Mouse (Mus musculus): ENCODE data around the gene 0610040J01Rik.

0610040J01Rik gene

DNA sequence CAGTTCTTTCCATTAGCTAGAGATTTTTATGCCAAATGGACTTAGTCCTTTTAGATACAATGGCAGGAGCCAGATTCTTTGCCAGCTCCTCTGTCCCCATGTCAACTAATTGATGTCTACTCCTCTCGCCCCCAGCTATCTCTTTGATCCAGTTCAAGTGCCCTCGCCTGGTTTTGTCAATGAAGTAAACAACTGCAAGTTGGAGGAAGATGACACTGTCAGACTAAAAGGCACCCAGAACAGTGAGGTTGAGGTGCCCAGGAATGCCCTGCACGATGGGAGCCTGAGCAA is 85.6 kb downstream of the 0610040J01Rik start:
- DNase-seq (ENCODE audit: low read depth, low spot score), result no peak

DNA sequence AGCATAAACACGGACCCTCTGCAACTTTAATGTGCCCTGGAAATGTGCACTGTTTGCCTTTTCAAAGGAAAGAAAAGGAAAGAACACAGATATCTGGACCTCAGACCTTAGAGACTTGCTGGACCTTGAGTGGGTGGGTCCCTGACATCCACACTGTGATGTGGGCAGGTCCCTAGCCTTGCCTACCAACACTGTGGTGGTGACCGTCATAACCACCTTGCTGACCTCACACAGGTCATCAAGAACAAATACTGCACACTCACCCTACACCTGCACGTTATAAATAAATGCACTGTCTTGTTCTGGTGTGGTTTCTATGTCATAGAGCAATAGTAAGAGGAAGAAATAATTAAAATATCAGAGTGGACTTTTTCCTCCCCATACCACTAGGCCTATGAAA is 91.2 kb downstream of the 0610040J01Rik start:
- DNase-seq (ENCODE audit: low read depth, low spot score), result no peak

DNA sequence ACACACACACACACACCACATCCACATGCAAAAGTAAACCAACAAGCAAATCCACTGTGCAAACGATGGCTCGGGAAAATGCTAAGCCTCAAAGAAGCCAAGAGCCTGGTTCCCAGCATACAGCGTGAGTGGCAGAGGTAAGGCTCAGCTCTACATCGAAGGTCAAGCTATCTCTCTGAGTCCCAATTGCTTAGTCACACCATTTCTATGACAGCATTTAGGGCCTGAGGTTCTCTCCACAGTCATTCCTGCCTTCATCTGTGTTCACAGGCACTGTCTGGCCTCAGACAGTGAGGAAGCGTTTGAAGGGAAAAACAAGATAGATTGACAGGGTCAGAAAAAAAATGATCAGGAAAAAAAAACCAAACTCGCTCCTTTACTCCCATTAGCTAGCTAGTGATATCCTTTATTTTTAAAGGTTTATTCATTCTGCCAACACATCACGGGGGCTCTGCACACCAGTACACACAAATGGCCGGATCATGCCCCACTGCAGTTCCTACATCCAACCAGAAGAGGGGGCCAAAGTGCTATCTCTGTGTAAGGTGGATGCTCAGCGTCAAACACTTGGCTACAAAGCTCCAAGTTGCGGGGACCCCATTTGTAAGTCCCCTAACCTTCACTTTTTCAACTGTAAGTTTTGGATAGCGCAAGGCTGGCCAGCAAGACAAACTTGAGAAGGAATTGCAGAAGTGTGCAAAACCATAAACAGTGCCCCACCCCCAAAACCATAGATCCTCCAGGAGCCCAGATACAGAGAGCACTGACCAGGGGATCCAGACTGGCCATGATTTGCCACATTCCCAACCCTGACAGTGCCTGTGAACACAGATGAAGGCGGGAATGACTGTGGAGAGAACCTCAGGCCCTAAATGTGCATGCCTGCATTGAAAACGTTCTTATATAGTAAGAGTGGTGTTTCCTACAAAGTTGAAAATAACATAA is 94.3 kb downstream of the 0610040J01Rik start:
- peak; percentile 71 for DNase-seq (ENCODE audit: low read depth, low spot score)

DNA sequence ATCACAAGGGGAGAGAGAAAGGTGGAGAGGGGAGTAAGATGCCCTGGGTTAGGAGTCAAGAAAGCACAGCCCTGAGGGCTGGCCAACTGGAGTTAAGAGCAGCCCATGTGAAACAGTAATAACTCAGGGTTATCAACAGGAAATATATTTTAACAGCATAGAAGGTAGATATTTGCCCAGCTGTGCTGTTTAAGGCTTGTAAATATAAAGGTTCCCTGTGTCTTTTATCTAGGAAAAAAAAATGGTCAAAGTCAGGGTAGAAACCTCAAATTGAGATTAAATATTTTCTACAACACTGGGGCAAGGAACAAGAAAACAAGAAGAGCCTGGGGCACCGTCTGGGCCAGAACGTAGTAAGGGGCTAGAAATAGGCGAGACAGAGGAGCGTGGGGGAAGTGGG is 95.3 kb downstream of the 0610040J01Rik start:
- DNase-seq (ENCODE audit: low read depth, low spot score), result no peak

DNA sequence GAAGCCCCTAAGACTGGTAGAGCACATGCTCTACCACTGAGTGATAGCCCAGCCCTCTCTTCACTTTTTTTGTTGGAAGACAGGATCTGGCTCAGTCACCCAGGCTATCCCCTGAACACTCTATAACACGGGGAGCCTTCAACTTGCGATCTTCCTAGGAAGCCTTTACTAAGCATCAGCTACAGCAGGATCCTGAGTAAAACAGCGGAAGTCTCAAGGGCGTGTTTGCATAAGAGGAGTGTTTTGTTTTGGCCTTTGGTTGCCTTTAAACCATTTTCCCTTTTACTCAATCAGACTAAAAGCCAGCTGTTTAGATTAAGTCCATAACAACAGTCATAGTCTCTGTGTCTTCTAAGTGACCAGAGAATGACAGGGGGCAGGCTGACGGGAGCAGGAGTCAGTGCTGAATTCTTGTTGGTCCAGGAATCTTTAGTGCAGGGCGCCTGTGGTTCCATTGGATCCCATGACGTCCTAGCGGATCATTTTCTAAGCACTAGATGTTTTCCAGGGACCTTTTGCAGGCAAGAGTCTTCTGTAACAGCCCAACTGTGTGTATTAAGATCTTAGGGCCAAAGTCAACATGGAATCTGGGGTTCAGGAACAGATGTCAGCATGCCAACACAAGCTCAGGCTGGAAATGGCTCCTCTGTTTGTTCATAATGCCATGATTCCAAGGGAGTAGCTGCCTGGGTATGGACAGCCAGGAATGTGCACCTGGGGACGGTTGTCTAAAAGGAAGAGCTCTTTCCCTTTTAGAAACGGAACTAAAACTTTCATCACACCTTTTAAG is 98.2 kb downstream of the 0610040J01Rik start:
- DNase-seq (ENCODE audit: low read depth, low spot score), result no peak

DNA sequence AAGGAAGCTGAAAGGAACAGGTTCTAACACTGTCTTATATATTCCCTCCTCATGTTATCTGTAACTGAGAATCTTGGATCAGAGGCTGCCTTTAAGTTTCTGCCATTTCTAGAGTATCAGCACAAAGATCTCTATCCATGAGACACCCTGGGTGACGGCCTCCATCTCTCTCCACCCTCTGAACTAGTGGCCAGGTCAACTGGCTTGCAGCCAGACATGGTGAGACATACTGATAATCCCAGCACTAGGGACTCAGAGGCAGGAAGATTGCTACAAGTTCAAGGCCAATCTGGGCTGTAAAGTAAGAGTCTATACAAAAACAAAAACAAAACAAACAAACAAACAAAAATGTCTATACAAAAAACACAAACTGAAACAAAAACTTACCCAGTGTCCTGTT is 102.7 kb downstream of the 0610040J01Rik start:
- no peak for DNase-seq (ENCODE audit: low read depth, low spot score)

DNA sequence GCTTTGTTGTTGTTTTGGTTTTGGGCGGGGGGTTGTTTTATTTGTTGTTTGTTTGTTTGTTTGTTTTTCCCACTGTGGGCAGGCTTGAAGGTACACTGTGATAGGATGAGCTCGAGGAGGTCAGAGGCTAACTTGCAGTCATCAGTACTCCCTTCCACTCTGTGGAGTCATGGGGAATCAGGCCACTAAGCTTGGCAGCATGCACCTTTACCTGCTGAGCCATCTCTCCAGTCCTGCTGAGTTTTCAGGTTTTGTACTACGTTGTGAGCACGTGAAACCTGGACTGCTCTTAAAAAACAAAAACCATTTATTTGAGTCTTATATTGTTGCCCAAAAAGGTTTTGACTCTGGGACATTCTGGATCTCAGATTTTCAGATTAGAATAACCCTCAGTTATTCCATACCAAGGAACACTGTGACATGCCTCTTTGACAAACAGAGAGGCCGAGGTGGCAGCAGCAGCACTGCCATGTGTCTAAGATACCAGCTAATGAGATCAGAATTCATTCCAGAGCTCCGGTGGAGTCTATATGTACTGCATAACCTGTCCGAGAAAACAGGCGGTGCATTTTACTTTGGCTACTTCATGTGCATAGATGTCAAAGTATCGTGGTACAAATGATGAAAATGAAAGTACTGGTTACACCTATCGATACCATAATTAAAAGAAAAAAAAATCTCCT is 104.4 kb downstream of the 0610040J01Rik start:
- no peak for DNase-seq (ENCODE audit: low read depth, low spot score)

DNA sequence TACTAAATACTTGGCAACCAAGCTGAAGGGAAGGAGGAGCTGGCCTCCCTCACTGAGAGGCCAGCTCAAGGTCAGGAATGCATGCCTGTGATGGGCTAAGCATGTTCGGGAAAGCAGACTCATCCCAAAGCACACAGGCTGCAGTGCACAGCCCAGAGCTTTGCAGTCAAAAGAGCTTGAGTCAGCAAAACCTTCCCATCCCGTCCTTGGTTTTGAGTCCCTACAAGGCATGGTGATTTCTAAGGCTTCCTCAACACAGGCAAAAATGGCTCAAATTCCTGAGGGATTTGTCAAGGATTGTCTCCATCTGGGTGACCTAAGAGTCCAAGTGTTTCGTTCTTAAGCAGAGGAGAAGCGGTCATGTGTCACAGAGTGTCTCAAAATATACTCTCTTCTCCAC is 106.0 kb downstream of the 0610040J01Rik start:
- DNase-seq (ENCODE audit: low read depth, low spot score), result no peak

DNA sequence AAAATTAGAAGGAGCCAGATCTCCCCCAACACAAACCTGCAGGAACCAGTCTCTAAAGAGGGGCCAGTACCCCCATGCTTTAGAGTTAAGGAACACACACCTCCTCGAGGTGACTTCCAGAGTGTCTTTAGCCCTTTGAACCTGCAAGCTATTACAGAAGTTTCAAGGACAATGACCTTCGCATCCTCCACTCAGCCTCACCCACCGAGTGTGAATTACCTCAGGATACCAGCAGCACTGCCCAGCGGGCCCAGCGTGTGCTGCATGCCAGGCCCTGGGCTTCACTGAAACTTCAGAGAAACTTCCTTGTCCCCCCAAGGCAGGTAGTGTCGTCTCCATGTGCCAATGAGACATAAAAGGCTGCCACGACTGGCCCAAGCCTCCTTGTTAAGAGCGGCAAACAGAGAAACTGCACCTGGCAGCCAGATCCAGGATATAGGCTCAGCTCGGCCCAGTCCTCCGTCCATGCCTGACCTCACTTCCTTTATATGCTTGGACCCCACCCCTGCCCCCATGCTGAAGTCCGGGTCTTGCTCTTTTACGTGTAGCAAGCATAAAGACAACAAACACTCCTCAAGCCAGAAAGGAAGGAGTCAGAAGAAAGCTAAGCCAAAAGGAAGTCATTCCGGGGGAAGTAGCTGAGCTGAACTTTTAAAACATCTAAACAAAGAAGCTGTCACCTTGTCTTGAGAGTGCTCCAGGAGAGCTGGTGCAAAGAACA is 111.3 kb downstream of the 0610040J01Rik start:
- no peak for DNase-seq (ENCODE audit: low read depth, low spot score)

DNA sequence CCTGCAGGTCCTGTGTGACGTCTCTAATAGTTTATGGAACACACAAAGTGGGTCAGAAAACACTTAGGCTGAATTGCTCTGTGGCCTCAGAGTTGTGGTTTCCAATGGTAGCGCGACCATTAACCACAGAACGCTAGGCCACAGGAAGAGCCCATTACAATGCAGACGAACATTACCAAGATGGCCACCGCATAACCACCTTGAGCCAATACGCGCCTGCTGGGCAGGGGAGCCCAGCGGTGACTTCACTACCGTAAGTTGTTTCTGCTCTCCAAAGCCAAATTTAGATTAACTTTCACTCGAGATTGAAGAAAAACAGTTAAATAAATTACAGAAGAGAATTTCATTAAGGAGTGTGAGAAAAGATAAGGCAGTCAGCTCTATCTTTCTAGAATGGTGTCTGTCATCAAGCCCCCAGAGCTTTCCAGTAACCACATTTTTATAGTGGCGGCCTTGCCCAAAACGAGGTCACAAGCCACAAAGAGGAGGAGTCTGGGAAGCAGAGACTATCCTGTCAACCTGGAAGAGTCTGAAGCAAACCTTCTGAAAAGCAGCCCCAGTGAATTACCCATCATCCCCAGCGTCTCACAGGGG is 113.0 kb downstream of the 0610040J01Rik start:
- DNase-seq (ENCODE audit: low read depth, low spot score), result no peak

DNA sequence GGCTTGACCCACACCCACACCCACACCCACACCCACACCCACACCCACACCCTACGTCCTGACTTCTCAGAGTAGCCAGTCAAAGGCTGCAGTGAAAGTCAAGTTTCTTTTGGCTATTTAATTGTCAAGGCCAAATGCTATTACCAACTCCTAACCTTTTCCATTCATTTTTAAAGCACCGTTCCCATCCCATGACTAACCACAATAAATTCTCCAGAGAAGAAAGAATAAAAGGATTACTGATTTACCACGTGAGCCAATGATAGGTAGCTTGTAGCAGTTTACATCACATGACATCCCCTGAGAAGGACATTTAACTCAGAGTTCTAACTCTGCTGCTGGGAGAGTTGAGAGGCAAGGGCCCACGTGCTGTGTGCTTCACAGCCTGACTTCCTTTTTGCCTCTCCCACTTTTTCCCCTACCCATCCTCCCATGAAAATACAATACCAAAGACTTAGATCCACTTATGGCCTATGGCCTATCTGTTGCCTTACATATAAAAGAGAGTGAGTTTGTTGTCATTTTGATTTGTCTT is 118.7 kb downstream of the 0610040J01Rik start:
- no peak for DNase-seq (ENCODE audit: low read depth, low spot score)

DNA sequence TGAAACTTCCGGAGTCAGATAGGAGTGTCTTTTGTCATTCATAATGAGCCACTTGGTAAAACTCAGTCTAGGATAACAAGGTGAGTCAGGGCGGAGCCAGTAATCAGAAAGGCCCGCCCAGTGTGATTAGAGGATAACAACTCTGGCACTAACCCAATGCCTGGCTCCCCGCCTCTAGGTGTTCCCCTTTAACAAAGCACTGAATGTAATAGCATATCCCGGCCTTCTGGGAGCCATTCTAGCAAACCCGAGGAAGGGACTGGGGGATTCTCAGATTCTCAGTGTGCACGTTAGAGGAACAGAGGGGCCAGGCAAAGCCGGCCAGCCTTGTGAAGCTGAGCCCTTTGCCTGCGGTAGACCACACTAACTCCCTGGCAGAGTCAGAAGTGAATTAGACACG is 120.7 kb downstream of the 0610040J01Rik start:
- no peak for DNase-seq (ENCODE audit: low read depth, low spot score)

DNA sequence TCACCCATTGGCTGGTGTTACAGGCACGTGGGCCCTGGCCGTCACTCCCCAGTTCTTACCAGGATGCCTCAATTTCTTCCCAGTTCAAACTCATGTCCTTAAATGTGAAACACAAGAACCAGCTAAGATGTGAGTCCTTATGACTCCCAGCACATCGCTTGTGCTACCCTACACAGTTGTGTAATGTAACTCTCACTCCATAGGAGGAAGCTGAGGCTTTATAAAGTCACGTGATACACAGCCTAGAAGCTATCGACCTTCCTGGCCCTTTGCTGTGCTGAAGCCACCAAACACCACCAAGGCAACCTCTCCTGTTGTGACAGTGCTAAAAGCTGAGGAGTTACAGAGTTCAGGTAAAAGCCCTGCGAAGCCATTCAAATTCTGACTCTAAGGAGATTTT is 123.4 kb downstream of the 0610040J01Rik start:
- DNase-seq (ENCODE audit: low read depth, low spot score), result no peak

DNA sequence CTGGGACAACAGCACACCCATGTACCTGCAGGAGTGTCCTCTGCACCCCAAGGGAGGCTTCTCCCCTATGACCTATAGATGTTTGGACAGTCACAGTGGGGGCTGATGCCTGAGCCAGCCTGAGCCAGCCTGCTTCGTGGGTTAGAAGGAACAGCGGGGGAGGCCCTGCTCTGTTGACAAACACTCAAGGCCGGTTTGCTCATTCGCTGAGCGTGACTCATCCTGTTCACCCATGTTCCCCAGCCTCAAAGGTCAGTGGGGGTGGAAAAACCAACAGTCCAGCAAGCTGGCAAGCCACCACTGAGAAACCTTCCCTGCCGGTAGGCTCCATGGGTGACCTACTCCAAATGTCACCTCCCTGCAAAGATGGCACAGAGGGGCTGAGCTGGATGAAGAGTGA is 124.6 kb downstream of the 0610040J01Rik start:
- DNase-seq (ENCODE audit: low read depth, low spot score), result no peak

DNA sequence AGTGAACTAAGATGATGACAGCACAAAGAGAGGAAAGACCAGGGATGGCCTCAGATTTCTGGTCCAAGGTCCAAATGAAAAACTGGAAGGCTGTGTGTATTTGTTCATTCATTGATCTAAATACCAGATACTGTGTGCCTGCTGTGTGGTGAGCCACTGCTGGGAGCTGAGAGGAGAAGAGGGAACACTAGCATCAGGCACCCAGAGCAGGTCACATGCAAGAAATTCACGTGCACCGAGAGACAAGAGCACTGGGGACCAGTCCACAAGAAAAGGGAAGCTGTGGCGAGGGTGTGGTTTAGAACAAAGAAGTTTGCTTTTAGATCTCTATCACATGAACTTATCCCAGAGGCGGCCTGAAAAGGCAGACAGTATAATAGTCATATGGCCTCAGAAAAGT is 126.4 kb downstream of the 0610040J01Rik start:
- DNase-seq (ENCODE audit: low read depth, low spot score), result peak; percentile 57

DNA sequence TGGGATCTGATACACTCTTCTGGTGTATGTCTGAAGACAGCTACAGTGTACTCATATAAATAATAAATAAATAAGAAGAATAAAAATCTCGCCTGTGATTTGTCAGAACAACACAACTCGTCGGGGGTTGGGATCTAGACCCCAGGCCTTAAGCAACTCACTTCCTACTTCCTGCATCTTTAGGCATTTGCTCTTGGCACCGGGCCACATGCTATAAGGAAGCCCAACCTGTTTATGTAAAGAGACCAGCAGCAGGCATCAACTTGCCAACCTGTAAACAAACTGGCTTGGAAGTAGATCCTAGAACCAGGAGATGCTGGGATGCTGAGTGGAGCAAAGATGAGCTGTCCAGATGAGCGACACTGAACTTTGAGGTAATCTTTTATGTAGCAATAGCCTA is 129.7 kb downstream of the 0610040J01Rik start:
- DNase-seq (ENCODE audit: low read depth, low spot score), result no peak

DNA sequence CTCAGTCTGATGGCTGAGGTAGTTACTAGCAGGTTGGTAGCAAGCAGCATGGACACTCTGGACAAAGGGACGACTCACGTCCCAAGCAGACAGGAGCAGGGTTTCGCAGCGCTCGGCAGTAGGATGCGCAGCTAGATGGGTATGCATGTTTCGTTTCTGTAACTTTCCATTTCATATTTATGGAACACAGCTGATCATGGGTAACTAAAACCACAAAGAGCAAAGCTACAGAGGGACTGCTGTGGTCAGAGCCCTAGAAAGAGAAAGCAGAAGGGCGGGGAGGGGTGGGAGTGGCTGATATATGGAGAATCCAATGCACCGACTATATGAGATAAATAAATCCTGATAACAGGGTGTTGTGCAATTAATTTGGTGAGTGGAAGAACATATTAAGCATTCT is 131.1 kb downstream of the 0610040J01Rik start:
- DNase-seq (ENCODE audit: low read depth, low spot score), result no peak

DNA sequence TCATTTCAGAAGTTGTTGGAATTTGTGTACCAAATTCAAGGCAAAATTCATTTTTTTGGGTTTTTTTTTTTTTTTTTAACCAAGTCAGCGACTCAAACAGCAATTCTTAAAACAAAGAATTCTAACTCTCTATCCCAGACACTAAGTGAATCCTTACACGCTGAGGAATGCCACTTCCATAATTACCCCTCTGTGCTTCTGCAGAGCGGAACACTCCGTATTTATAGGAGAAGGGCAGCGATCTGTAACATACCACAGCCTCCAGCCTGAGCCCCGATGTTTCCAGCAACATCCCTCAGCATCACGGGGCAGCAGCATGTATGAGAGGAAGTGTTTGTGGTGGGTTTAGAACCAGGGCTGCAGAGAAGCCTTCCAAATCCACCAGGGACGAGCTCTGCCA is 135.4 kb downstream of the 0610040J01Rik start:
- DNase-seq (ENCODE audit: low read depth, low spot score), result no peak

DNA sequence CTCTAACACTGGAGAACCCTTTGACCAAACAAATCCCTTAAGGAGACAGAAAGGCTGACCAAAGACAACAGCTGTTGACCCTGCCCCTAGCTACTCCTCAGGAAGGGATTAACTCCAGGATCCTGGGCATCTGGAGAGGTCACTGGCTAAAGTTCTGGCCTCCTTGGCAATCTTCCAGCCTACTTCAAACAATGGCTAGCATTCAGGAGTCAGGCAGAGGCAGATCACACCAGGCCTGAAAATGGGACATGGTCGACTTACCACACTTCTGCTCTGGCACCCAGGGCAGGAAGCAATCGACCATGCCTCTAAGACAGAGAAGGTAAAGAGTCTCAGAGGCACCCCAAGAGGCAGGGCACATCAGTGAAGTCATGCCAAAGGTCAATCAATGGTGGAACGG is 137.0 kb downstream of the 0610040J01Rik start:
- no peak for DNase-seq (ENCODE audit: low read depth, low spot score)
